Mouse (Mus musculus) lung, embryonic 15.5 days (tissue): Measurements from ENCODE around the gene Tiam2. TPM values are rescaled to one million over a fixed set of nuclear protein-coding genes. Genes with fewer than 3 reads are reported as not detected.

Source experiments
- ATAC-seq: fragments of 200-750 bp; cut with Nextera tagmentation; 2 replicates; pipeline ENCODE4 v1.8.0; 2017; ENCODE audit warnings: moderate number of reproducible peaks, borderline replicate concordance; ENCODE audit not compliant: low FRiP score, low TSS enrichment; ENCODE audit errors: extremely low read depth
- H3K27ac ChIP-seq: fragments of 300-500 bp; sonication (generic); 2 replicates; pipeline ENCODE4 v1.5.1; 2015; ENCODE audit warnings: moderate library complexity, mild to moderate bottlenecking, inconsistent platforms
- H3K27me3 ChIP-seq: fragments of 300-500 bp; sonication (generic); 2 replicates; pipeline ENCODE4 v1.6.1; 2015; ENCODE audit warnings: inconsistent platforms
- H3K36me3 ChIP-seq: fragments of 300-500 bp; sonication (generic); 2 replicates; pipeline ENCODE4 v1.6.1; 2015; ENCODE audit warnings: inconsistent platforms
- H3K4me1 ChIP-seq: fragments of 300-500 bp; sonication (generic); 2 replicates; pipeline ENCODE4 v1.6.1; 2015; ENCODE audit warnings: inconsistent platforms
- H3K4me2 ChIP-seq: fragments of 300-500 bp; sonication (generic); 2 replicates; pipeline ENCODE4 v1.6.1; 2015; ENCODE audit warnings: inconsistent platforms, mild to moderate bottlenecking, moderate library complexity
- H3K4me3 ChIP-seq: fragments of 300-500 bp; sonication (generic); 2 replicates; pipeline ENCODE4 v1.5.1; 2015; ENCODE audit warnings: mild to moderate bottlenecking, inconsistent platforms
- H3K9ac ChIP-seq: fragments of 300-500 bp; sonication (generic); 2 replicates; pipeline ENCODE4 v1.6.1; 2015; ENCODE audit warnings: inconsistent platforms
- H3K9me3 ChIP-seq: fragments of 300-500 bp; sonication (generic); 2 replicates; pipeline ENCODE4 v1.6.1; 2016; ENCODE audit warnings: inconsistent platforms
- WGBS: fragments of 180-500 bp; shearing (Covaris S2); methylation state at CpG from one replicate; pipeline ENCODE4 v1.1.7; 2015; 5-methylcytosine and 5-hydroxymethylcytosine counted together
- polyA plus RNA-seq: library from polyadenylated mRNA; unstranded; fragments of >200 nt; fragmentation: Nextera tagmentation; extraction: Ambion mirVana; gene quantifications from 2 replicates; pipeline ENCODE4 v1.2.1, GENCODE M21; 2015

Tiam2 gene
- polyA plus RNA-seq, result 5.4 and 5.6 TPM in 2 replicates

- peak within 1 kb of the TSS; percentile 45 for H3K9ac ChIP-seq
- no peaks in the 10 kb centered on the region for H3K36me3 ChIP-seq
- H3K9me3 ChIP-seq, result no peaks in the 10 kb centered on the region
- peak; percentile 90 for ATAC-seq
- peak within 1 kb of the TSS; percentile 33 for H3K27ac ChIP-seq
- WGBS, result under 1% methylated on average over 54 of the region's 55 CpGs
- peak within 1 kb of the TSS; percentile 61 for H3K4me3 ChIP-seq
- peaks cover 20% of the 10 kb centered on the region; the same call in 1 of the 2 replicates for H3K4me1 ChIP-seq
- H3K27me3 ChIP-seq, result peaks cover 6% of the 10 kb centered on the region; the same call in 1 of the 2 replicates
- peak within 1 kb of the TSS; percentile 81 for H3K4me2 ChIP-seq
These were observed at the start of gene Tiam2 for GRCm38 (mm10) chr17:3326148-3326902. Gene Tiam2, plus strand, starts transcription at chr17:3326573.

GRCm38 (mm10) chr17:3280321-3280720, 46.1 kb upstream of the Tiam2 start:
- Histone ChIP-seq H3K9ac (no peak overlapping the region), H3K4me3 (no peak overlapping the region), H3K27me3 (no peaks in the 10 kb centered on the region), H3K4me1 (peaks cover 19% of the 10 kb centered on the region), H3K27ac (no peak overlapping the region), H3K36me3 (no peaks in the 10 kb centered on the region), H3K9me3 (no peaks in the 10 kb centered on the region), H3K4me2 (no peak overlapping the region)
- no peak for ATAC-seq
- WGBS, result 63% methylated on average over 2 of the region's 2 CpGs

GRCm38 (mm10) chr17:3281939-3282338, 44.4 kb upstream of the Tiam2 start:
- H3K27ac ChIP-seq, result no peak overlapping the region; the same call in 1 of the 2 replicates
- H3K9me3 ChIP-seq, result no peaks in the 10 kb centered on the region
- H3K4me1 ChIP-seq, result peaks cover 13% of the 10 kb centered on the region
- H3K9ac ChIP-seq, result no peak overlapping the region
- H3K4me3 ChIP-seq, result no peak overlapping the region
- H3K27me3 ChIP-seq, result no peaks in the 10 kb centered on the region
- 57% methylated on average over 5 of the region's 5 CpGs for WGBS
- H3K36me3 ChIP-seq, result no peaks in the 10 kb centered on the region
- ATAC-seq, result no peak
- H3K4me2 ChIP-seq, result no peak overlapping the region

GRCm38 (mm10) chr17:3285030-3285671, 41.2 kb upstream of the Tiam2 start:
- no peak overlapping the region for H3K4me3 ChIP-seq
- no peaks in the 10 kb centered on the region for H3K36me3 ChIP-seq
- no peak overlapping the region for H3K9ac ChIP-seq
- H3K27me3 ChIP-seq, result no peaks in the 10 kb centered on the region
- H3K4me2 ChIP-seq, result no peak overlapping the region
- no peaks in the 10 kb centered on the region for H3K9me3 ChIP-seq
- no peak for ATAC-seq
- H3K27ac ChIP-seq, result peak overlapping the region; percentile 76
- WGBS, result 16% methylated on average over 8 of the region's 8 CpGs
- peaks cover 13% of the 10 kb centered on the region for H3K4me1 ChIP-seq

- no peak overlapping the region for H3K4me3 ChIP-seq
- no peak overlapping the region for H3K9ac ChIP-seq
- ATAC-seq, result no peak
- WGBS, result 45% methylated on average over 8 of the region's 8 CpGs
- no peaks in the 10 kb centered on the region for H3K9me3 ChIP-seq
- H3K36me3 ChIP-seq, result no peaks in the 10 kb centered on the region
- peak overlapping the region; percentile 76; the same call in 1 of the 2 replicates for H3K27ac ChIP-seq
- no peaks in the 10 kb centered on the region for H3K27me3 ChIP-seq
- H3K4me2 ChIP-seq, result no peak overlapping the region
- H3K4me1 ChIP-seq, result peaks cover 13% of the 10 kb centered on the region
These were observed 40.1 kb upstream of the Tiam2 start for GRCm38 (mm10) chr17:3286123-3286825.

GRCm38 (mm10) chr17:3288341-3288740, 38.0 kb upstream of the Tiam2 start:
- H3K36me3 ChIP-seq, result no peaks in the 10 kb centered on the region
- no peak for ATAC-seq
- no peak overlapping the region for H3K9ac ChIP-seq
- H3K4me2 ChIP-seq, result no peak overlapping the region
- H3K9me3 ChIP-seq, result no peaks in the 10 kb centered on the region
- no peak overlapping the region for H3K4me3 ChIP-seq
- no peaks in the 10 kb centered on the region for H3K27me3 ChIP-seq
- H3K4me1 ChIP-seq, result peaks cover 13% of the 10 kb centered on the region
- no peak overlapping the region for H3K27ac ChIP-seq
- WGBS, result 21% methylated on average over 6 of the region's 6 CpGs

GRCm38 (mm10) chr17:3295097-3295496, 31.3 kb upstream of the Tiam2 start:
- no peak for ATAC-seq
- H3K27ac ChIP-seq, result no peak overlapping the region
- H3K4me2 ChIP-seq, result no peak overlapping the region
- H3K36me3 ChIP-seq, result no peaks in the 10 kb centered on the region
- H3K9ac ChIP-seq, result no peak overlapping the region
- H3K27me3 ChIP-seq, result no peaks in the 10 kb centered on the region
- H3K4me3 ChIP-seq, result no peak overlapping the region
- H3K4me1 ChIP-seq, result 0 out of 2 replicates have a peak, but pooled peaks cover 4% of the 10 kb centered on the region
- WGBS, result 24% methylated on average over 2 of the region's 2 CpGs
- H3K9me3 ChIP-seq, result no peaks in the 10 kb centered on the region

GRCm38 (mm10) chr17:3299487-3299886, 26.9 kb upstream of the Tiam2 start:
- H3K27ac ChIP-seq, result no peak overlapping the region
- H3K36me3 ChIP-seq, result no peaks in the 10 kb centered on the region
- 37% methylated on average over 6 of the region's 6 CpGs for WGBS
- H3K9me3 ChIP-seq, result no peaks in the 10 kb centered on the region
- H3K4me1 ChIP-seq, result 0 out of 2 replicates have a peak, but pooled peaks cover 4% of the 10 kb centered on the region
- H3K4me3 ChIP-seq, result no peak overlapping the region
- H3K9ac ChIP-seq, result no peak overlapping the region
- no peak for ATAC-seq
- no peak overlapping the region for H3K4me2 ChIP-seq
- H3K27me3 ChIP-seq, result no peaks in the 10 kb centered on the region

GRCm38 (mm10) chr17:3305926-3306325, 20.4 kb upstream of the Tiam2 start:
- Histone ChIP-seq H3K4me2 (no peak overlapping the region), H3K4me3 (no peak overlapping the region), H3K36me3 (no peaks in the 10 kb centered on the region), H3K27me3 (no peaks in the 10 kb centered on the region), H3K9me3 (no peaks in the 10 kb centered on the region), H3K4me1 (no peaks in the 10 kb centered on the region), H3K27ac (no peak overlapping the region), H3K9ac (no peak overlapping the region)
- 49% methylated on average over 2 of the region's 2 CpGs for WGBS
- no peak for ATAC-seq

- peak; percentile 97 for ATAC-seq
- WGBS, result 9% methylated on average over 43 of the region's 60 CpGs
- Histone ChIP-seq H3K27ac (0 out of 2 replicates have a peak overlapping the region, but pooled peaks have one; percentile 22), H3K36me3 (no peaks in the 10 kb centered on the region), H3K4me3 (peak overlapping the region; percentile 44), H3K4me1 (peaks cover 5% of the 10 kb centered on the region), H3K27me3 (no peaks in the 10 kb centered on the region), H3K4me2 (peak overlapping the region; percentile 70), H3K9ac (peak overlapping the region; percentile 50), H3K9me3 (no peaks in the 10 kb centered on the region)
These were observed 12.4 kb upstream of the Tiam2 start for GRCm38 (mm10) chr17:3313711-3314624.

GRCm38 (mm10) chr17:3314625-3315020, 11.8 kb upstream of the Tiam2 start:
- Histone ChIP-seq H3K9me3 (no peaks in the 10 kb centered on the region), H3K4me3 (peak overlapping the region; percentile 44), H3K4me2 (peak overlapping the region; percentile 70), H3K9ac (peak overlapping the region; percentile 50), H3K36me3 (no peaks in the 10 kb centered on the region), H3K27ac (0 out of 2 replicates have a peak overlapping the region, but pooled peaks have one; percentile 22), H3K4me1 (peaks cover 5% of the 10 kb centered on the region), H3K27me3 (no peaks in the 10 kb centered on the region)
- WGBS, result 18% methylated on average over 3 of the region's 3 CpGs
- peak; percentile 15; the same call in 1 of the 2 replicates for ATAC-seq
